Mouse (Mus musculus): ENCODE data around the gene Rp9. TPM values are rescaled to one million over a fixed set of nuclear protein-coding genes. Genes with fewer than 3 reads are reported as not detected.

The Rp9 gene
- polyA plus RNA-seq, 1 experiment from 2014 or later, result 57.2 TPM

Other genes with a start within 250 kb of the Rp9 start
- 9.0 and 11.0 TPM in 2 replicates for gene Zfp809, start 244.0 kb downstream of the Rp9 start, polyA plus RNA-seq (2014; fragmentation: Nextera tagmentation; extraction: Ambion mirVana)
- 13.8 and 14.0 TPM in 2 replicates for gene Zfp599, start 209.8 kb downstream of the Rp9 start, polyA plus RNA-seq (2014; fragmentation: Nextera tagmentation; extraction: Ambion mirVana)
- gene Zfp810, start 162.1 kb downstream of the Rp9 start, polyA plus RNA-seq (2014; fragmentation: Nextera tagmentation; extraction: Ambion mirVana), result 32.2 and 38.4 TPM in 2 replicates
- gene Anln, start 80.6 kb downstream of the Rp9 start, polyA plus RNA-seq (2014; fragmentation: Nextera tagmentation; extraction: Ambion mirVana), result 3.4 and 9.3 TPM in 2 replicates
- gene 9530077C05Rik, start 58.2 kb downstream of the Rp9 start, polyA plus RNA-seq (2014; fragmentation: Nextera tagmentation; extraction: Ambion mirVana), result 11.4 and 15.7 TPM in 2 replicates
- gene Gm17545, start 15.5 kb downstream of the Rp9 start, polyA plus RNA-seq (2014; fragmentation: Nextera tagmentation; extraction: Ambion mirVana), result not detected in 2 replicates
- 17.8 and 24.2 TPM in 2 replicates for gene Bbs9, start 6.0 kb upstream of the Rp9 start, polyA plus RNA-seq (2014; fragmentation: Nextera tagmentation; extraction: Ambion mirVana)